Mouse (Mus musculus) cerebellum, adult 2 months (tissue): ENCODE results near the gene Pappa. TPM values are rescaled to one million over a fixed set of nuclear protein-coding genes. Genes with fewer than 3 reads are reported as not detected.

ENCODE experiments used
- DNase-seq, 2 experiments: peaks; one replicate each; pipeline ENCODE4 v3.0.0; 2021
- H3K27ac ChIP-seq: fragments of 200-500 bp; 2 replicates; pipeline ENCODE4 v1.5.1; 2012; ENCODE audit warnings: low read length, control low read depth, inconsistent platforms; ENCODE audit not compliant: insufficient read depth
- H3K27me3 ChIP-seq: fragments of 200-500 bp; 2 replicates; pipeline ENCODE4 v1.6.1; 2012; ENCODE audit warnings: inconsistent platforms, mild to moderate bottlenecking, low read length, moderate library complexity; ENCODE audit not compliant: control insufficient read depth, insufficient read depth
- H3K4me1 ChIP-seq: fragments of 200-500 bp; 2 replicates; pipeline ENCODE4 v1.6.1; 2011; ENCODE audit warnings: low read length; ENCODE audit not compliant: control insufficient read depth, insufficient read depth
- H3K4me3 ChIP-seq: fragments of 200-500 bp; replicated peaks from 2 replicates; pipeline ENCODE3; 2011; ENCODE audit warnings: mild to moderate bottlenecking, low read depth, low read length, control low read depth; ENCODE audit not compliant: insufficient read depth
- CTCF ChIP-seq: fragments of 200-500 bp; IDR thresholded peaks from 2 replicates; pipeline ENCODE4 v1.5.1; 2011; ENCODE audit warnings: low read depth, mild to moderate bottlenecking, control low read depth, low read length, moderate library complexity, borderline replicate concordance; ENCODE audit not compliant: insufficient read depth
- POLR2A ChIP-seq: fragments of 200-500 bp; IDR thresholded peaks from 2 replicates; pipeline ENCODE4 v1.6.1; 2011; ENCODE audit warnings: low read length, control low read depth, borderline replicate concordance; ENCODE audit not compliant: insufficient read depth
- WGBS: fragments of 180-500 bp; shearing (Covaris S2); methylation state at CpG from one replicate; pipeline ENCODE4 v1.1.7; 2018; 5-methylcytosine and 5-hydroxymethylcytosine counted together
- polyA plus RNA-seq: library from polyadenylated mRNA; depleted of rRNA; stranded (reverse); fragments of >200 nt; gene quantifications from 2 replicates; pipeline ENCODE4 v1.2.3, GENCODE M21; 2012

Pappa gene
- polyA plus RNA-seq, 1 experiment, result 2.0 TPM

GRCm38 (mm10) chr4:65136541-65136940, 12.6 kb downstream of the Pappa start:
- no peak overlapping the region for H3K4me3 ChIP-seq
- TF ChIP-seq POLR2A (no peak), CTCF (no peak)
- DNase-seq, result no peak
- 74% methylated on average over 3 of the region's 3 CpGs for WGBS
- no peaks in the 10 kb centered on the region for H3K27me3 ChIP-seq
- H3K4me1 ChIP-seq, result no peaks in the 10 kb centered on the region
- no peak overlapping the region for H3K27ac ChIP-seq

GRCm38 (mm10) chr4:65146936-65147335, 23.0 kb downstream of the Pappa start:
- H3K4me1 ChIP-seq, result no peaks in the 10 kb centered on the region
- 89% methylated on average over 1 of the region's 1 CpGs for WGBS
- H3K4me3 ChIP-seq, result no peak overlapping the region
- no peak for DNase-seq
- TF ChIP-seq POLR2A (no peak), CTCF (no peak)
- H3K27me3 ChIP-seq, result no peaks in the 10 kb centered on the region
- no peak overlapping the region for H3K27ac ChIP-seq

- no peak for DNase-seq
- no peak for TF ChIP-seq POLR2A
- no peak for TF ChIP-seq CTCF
- H3K4me3 ChIP-seq, result no peak overlapping the region
- no peak overlapping the region for H3K27ac ChIP-seq
- WGBS, result 47% methylated on average over 2 of the region's 2 CpGs
- H3K4me1 ChIP-seq, result no peaks in the 10 kb centered on the region
- no peaks in the 10 kb centered on the region for H3K27me3 ChIP-seq
These were observed 29.6 kb downstream of the Pappa start for GRCm38 (mm10) chr4:65153601-65154000.

- H3K27me3 ChIP-seq, result no peaks in the 10 kb centered on the region
- H3K27ac ChIP-seq, result no peak overlapping the region
- no peak overlapping the region for H3K4me3 ChIP-seq
- no peak for TF ChIP-seq POLR2A
- TF ChIP-seq CTCF, result no peak
- WGBS, result 88% methylated on average over 10 of the region's 10 CpGs
- H3K4me1 ChIP-seq, result no peaks in the 10 kb centered on the region
- no peak for DNase-seq
These were observed 32.3 kb downstream of the Pappa start for GRCm38 (mm10) chr4:65156231-65156630.

- peak; percentile 46 to 51 for DNase-seq
- no peak overlapping the region for H3K27ac ChIP-seq
- no peaks in the 10 kb centered on the region for H3K4me1 ChIP-seq
- 79% methylated on average over 3 of the region's 3 CpGs for WGBS
- H3K27me3 ChIP-seq, result no peaks in the 10 kb centered on the region
- TF ChIP-seq POLR2A (no peak), CTCF (no peak)
- H3K4me3 ChIP-seq, result no peak overlapping the region
These were observed 34.7 kb downstream of the Pappa start for GRCm38 (mm10) chr4:65158651-65159050.

GRCm38 (mm10) chr4:65159481-65159880, 35.5 kb downstream of the Pappa start:
- no peaks in the 10 kb centered on the region for H3K4me1 ChIP-seq
- WGBS, result 35% methylated on average over 5 of the region's 5 CpGs
- no peaks in the 10 kb centered on the region for H3K27me3 ChIP-seq
- DNase-seq, result peak; percentile 26 to 36
- H3K4me3 ChIP-seq, result no peak overlapping the region
- no peak overlapping the region for H3K27ac ChIP-seq
- TF ChIP-seq CTCF (no peak), POLR2A (no peak)

GRCm38 (mm10) chr4:65163698-65164097, 39.7 kb downstream of the Pappa start:
- TF ChIP-seq POLR2A (no peak), CTCF (no peak)
- DNase-seq, result no peak
- Histone ChIP-seq H3K4me3 (no peak overlapping the region), H3K4me1 (peaks cover 10% of the 10 kb centered on the region; the same call in 1 of the 2 replicates), H3K27me3 (no peaks in the 10 kb centered on the region), H3K27ac (no peak overlapping the region)
- WGBS, result 93% methylated on average over 3 of the region's 3 CpGs

- peak; percentile 44 to 74 for DNase-seq
- TF ChIP-seq CTCF (no peak), POLR2A (no peak)
- Histone ChIP-seq H3K27me3 (no peaks in the 10 kb centered on the region), H3K4me1 (peaks cover 10% of the 10 kb centered on the region; the same call in 1 of the 2 replicates), H3K27ac (no peak overlapping the region), H3K4me3 (no peak overlapping the region)
- 17% methylated on average over 3 of the region's 3 CpGs for WGBS
These were observed 42.4 kb downstream of the Pappa start for GRCm38 (mm10) chr4:65166288-65166835.
